Mouse (Mus musculus) right cerebral cortex, postnatal 25 days (tissue): Measurements from ENCODE around the gene Oxnad1.
"Not testable (repeated sequence)": the region's sequence is repeated elsewhere in the genome, so short reads cannot be mapped to it uniquely, and the experiment has no call there.

ENCODE experiments used
- DNase-seq: peaks from one replicate; pipeline ENCODE4 v3.0.0; 2022

Oxnad1 gene

DNA sequence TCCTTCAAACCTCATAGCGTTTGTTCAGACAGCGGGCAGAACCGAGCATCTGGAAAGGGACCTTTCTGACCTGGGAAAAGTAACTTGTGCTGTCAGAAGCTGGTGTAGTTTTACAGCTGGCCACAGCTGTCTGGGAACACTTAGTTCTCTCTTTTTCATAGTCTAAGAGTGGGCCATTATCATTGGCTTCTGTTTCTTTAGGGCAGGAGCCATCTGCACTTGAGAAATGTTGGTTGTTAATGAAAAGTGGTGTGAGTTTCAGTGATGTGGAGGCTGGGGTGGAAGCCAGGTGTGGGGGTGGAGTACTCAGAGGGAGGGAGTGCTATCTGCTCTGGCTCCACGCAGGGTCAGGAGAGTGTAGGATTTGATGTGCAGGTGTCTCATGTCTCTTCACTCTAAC is 6.0 kb downstream of the Oxnad1 start:
- DNase-seq, result no peak

DNA sequence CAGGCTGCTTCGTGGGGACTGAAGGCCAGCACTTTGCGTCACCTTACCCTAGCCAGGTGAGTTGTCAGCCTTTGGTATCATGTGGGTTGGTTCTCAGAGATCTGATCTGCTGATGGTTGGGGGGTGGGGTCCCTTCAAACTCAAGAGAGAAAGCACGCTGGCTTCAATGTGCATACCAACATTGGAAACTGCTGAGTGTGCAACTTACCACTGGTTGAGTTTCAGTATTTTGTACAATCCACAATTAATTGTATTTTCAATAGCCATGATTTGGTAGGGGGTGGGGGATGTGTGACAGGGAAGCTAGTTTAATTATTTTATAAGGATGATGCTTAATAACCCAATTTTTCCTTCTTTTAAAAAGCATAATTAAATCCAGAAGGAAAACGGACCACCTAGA is 6.5 kb downstream of the Oxnad1 start:
- no peak for DNase-seq

DNA sequence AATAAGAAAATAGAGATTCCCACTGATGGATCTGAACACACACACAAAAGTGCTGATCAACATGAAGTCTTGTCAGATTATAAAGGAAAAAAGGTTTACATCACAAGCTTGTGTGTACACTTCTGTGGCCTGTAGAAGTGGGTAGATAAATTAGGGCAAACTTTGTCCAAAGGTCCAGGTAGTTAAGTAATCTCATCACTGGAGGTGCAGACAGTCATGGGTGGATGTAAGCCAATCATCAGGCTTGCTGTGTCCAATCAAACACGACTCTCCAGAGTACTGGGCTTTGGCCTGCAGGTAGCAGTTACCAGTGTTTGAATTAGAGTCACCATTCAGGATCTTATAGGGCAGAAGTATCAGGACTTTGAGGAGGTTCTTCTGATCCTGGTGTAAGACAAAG is 7.8 kb downstream of the Oxnad1 start:
- no peak for DNase-seq

DNA sequence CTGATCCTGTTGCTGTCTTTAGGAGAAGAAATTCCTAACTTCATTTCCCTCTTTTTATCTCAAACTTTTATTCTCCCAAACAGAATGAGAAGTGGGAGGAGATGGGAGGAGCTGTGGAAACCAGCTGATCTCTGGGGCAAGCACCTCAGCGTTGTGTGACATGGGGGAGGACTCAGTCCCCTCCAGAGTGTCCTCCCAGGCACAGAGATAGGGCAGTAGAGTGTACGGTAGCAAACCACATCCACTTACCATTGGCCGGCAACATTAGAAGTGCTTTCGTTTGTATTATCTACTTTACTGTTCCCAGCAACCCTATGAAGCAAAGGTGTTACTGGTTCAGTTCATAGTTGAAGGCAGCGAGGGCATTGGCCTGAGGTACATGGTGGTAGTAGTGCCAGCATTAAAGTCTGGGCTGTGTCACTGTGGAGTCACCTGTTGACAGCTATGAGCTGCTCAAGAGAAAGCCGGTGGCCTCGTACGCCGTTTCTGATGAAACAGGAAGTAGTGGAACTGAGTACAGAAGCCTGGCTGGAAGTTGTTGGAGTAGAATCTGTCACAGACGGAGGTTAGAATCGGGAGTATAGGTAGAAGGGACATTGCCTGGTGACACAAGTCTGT is 8.4 kb downstream of the Oxnad1 start:
- no peak for DNase-seq

DNA sequence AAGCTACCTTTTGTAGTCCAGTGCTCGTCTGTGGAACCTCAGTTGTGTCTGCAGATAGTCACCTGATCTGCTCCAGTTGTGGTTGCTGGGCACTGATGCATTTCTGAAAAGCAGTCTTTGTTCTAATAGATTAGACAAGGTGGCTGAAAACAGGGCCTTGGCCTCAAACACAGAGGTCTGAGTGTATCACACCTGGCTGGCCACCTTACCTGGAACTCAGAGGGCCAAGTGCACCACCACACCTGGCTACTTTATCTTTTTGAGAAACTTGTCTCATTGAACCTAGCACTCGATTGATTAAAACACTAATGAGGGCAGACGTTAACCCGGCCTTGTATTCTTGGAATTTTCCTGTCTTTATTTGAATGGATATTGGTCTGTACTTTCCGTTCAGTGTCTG is 10.5 kb downstream of the Oxnad1 start:
- DNase-seq, result no peak

DNA sequence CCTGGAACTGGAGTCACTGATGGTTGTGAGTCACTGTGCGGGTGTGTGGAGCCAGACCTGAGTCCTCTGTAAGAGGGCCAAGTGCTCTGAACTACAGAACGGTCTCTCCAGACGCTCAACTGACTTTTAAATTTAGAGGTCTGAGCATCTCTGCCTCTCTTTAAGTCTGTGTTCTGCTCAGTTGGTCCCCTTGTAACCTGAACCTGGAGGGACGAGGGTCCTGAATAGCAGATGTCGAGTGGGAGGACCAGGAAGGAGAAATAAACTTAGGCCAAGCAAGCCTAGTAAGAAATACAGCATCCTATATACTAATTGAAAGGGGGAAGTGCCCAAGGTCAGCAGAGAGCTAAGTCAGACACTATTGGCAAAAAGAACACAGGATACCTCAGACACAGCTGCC is 11.6 kb downstream of the Oxnad1 start:
- no peak for DNase-seq

DNA sequence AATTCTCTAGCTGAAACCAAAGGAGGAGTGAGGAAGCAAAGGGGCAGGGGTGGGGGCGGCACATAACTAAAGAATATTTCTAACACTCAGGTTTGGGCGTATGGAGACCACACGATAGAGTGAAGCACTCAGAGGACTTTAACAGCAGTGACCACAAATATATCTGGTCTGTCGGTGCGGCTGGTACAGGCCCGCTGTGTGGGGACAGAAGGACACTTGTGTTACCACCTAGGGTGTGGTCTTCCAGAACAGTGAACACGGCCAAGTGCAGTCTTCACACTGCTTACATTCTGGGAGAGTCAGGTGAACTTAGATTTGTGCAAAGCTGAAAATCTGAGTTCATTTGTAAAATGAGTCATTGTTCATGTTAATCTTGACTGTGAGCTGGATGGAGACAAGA is 12.5 kb downstream of the Oxnad1 start:
- DNase-seq, result no peak

DNA sequence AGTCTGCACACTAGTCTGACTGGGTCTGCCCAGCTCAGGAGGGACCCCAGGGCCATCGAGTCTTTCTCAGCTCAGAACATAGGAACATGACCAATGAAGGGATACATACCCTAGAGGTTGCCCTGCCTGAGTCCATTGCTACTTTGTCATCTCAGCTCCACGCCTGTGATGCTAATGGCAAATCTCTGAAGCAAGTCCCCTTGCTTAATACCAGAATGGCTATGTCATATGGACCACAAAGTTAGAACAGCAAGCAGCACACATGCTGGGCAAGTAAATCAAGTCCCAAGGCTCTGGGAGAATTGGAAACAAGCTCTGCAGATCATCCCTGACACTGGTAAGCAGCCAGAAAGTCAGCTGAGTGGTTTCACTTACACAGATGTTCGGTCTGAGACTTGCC is 13.8 kb downstream of the Oxnad1 start:
- no peak for DNase-seq

DNA sequence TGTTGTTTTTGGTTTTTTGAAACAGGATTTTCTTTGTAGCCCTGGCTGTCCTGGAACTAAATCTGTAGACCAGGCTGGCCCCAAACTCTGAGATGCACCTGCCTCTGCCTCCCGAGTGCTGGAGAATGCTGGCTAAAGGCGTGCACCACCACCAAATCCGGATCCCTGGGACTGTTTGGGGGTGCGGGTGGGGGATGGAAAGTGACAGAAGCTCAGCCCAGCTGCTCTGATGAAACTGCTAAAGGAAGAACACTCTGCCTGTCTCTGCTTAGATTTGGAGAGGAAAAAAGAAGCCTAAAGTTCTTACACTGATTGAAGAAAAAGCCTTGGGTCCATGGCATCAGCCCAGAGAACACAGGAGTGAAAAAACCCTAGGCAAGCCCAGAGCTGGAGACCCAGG is 18.4 kb downstream of the Oxnad1 start:
- DNase-seq, result no peak

DNA sequence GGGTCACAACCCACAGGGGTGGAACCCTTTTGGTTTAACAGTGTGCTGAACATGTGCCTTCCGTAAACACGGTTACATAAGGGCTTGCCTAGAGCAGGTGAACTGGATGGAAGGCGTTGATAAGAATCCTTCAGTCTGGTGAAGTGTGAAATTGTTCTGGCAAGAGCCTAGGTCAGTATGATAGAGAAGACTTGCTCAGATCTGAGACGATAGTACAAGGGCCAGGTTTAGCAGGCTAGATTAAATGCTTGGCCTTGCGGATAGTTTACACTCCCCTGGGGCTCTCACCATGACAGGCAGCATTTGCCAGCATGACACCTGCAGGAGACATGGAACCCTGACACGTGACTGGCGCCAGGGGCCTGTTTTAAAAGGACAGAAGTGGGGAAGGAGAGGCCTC is 20.5 kb downstream of the Oxnad1 start:
- no peak for DNase-seq

DNA sequence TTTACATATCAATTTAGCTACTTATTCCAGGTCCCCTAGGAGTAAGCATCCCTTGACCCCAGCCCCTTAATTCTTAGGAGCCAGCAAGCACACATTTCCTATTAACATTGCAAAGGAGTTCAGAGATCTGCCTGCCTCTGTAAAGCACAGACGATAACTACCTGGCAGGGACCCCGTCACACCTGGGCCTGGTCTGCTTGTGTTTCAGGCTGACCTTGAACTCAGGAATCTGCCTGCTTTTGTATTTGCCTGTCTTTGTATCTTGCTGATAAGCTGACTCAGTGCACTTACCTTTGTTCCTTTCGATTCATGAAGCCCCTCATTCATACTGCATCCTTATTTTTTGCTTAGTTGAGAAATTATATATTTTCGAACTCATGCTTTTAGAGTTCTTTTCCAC is 21.7 kb downstream of the Oxnad1 start:
- DNase-seq, result no peak

DNA sequence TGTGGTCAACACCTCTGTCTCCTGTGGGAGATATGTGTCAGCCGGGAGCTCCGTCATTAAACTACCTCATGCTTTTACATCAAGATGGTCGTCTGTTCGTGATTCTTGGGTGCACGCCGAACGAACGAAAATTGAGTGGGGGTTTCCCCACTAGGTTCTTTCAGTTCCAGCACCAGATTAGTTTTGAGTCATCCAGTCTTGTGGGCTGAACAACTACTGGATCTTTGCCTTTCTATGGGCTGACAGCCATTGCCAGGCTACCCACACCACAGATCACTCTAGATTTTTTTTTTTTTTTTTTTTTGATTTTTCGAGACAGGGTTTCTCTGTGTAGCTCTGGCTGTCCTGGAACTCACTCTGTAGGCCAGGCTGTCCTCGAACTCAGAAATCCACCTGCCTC is 26.9 kb downstream of the Oxnad1 start:
- not testable (repeated sequence) for DNase-seq

DNA sequence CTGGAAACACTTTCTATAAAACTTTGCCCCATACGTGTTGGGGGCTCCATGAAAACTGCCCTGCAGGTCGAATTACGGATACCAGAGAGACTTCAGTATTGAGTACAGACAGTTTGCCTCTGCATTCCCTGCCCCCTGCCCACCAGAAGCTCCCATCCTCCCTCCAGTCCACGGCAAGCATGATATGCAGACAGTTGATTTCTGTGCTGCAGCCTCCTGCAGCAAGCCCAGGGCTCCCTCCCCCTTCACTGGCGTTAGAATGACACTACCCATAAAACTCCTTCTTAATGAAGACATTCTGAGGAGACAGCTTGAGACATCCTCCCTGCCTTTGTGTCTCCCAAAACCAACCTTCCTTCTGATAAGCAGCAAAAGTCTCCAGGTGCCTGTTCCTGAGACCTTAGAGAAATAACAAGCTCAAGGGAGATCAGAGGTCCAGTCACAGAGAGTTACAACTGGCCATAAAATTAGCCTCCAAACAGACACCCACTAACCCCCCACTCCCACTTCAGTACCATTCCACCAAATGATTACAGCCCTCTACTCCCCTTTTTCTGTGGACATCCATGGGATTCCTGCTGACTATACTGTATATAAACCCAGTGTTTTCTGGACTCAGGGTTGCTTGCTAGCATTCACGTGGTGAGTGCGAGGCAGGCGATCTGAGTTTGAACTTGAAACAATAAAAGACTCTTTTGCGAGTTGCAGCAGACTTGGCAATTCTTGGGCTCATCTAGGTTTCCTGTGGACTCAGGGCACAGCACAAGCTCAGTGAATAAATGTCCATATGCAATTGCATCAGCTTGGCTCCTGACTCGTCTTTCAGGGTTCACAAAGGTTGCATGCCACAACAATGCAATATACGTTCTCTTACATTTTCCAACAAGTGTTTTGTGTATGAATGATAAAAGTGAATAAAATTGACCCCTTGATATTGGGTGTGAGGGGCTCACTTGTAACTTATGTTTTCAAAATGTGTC is 36.1 kb downstream of the Oxnad1 start:
- DNase-seq, result no peak

DNA sequence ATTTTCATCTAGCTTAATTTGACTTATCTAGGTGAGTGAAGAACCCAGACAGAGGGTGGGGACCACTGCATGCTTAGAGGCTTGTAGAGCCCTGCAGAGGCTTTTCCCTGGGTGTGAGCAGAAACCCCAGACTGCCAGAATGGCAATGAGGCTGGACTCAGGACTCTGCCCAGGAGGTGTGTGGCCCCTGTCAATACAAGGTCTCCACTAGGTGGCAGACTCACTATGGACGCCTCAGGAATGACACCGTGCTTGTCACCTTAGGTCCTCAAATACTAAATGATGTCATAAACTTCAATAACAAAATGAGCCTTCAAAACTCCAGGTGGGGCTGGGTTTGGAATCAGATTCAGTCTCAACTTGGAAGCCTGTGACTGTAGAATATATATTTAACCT is 36.7 kb downstream of the Oxnad1 start:
- no peak for DNase-seq

DNA sequence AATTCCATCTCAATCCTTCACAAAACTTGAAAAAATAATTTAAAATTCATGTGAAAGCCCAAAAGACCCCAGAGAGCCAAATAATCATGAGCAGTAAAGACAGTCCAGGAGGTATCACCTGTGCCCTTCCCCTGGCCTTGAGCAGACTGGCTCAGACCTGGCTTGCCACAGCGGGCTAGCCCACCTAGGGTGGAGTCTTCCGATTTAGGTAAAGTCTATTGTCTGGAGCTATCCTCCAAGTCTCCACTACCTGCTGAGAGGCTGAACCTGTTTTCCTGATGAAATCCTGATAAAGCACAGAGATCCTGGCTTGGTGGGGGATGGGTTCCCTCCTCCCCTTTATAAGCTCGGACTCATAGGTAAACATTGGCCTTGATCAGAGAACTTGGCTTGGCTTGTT is 39.1 kb downstream of the Oxnad1 start:
- no peak for DNase-seq

DNA sequence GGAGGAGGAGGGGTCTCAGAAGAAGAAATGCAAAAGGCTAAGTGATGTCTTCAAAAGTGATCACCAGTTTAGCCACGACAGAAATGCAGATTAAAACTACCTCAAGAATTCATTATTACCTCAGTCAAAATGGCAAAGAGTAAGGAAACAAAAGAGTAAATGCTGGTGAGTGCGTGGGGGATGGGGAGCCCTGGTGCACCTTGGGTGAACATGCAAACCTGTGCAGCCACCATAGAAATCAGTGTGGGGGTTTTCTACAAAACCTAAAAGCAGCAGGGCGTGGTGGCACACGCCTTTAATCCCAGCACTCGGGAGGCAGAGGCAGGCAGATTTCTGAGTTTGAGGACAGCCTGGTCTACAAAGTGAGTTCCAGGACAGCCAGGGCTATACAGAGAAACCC is 40.1 kb downstream of the Oxnad1 start:
- not testable (repeated sequence) for DNase-seq

DNA sequence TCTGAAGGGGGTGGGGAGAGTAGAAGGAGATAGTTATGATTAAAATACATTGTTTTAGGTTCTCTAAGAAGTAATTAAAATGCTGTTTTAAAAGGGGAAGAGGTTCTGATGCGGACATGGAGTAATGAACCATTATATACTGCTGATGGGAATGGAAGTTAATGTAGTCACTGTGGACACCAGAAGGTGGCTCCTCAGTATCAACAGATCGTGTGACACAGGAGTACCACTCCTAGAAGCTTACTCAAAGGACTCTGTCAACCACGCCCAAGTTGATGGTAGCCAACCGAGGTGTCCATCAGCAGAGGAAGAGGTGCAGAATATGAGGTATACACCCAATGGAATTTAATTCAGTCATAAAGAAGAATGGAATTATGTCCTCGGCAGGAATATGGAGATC is 43.2 kb downstream of the Oxnad1 start:
- DNase-seq, result no peak

DNA sequence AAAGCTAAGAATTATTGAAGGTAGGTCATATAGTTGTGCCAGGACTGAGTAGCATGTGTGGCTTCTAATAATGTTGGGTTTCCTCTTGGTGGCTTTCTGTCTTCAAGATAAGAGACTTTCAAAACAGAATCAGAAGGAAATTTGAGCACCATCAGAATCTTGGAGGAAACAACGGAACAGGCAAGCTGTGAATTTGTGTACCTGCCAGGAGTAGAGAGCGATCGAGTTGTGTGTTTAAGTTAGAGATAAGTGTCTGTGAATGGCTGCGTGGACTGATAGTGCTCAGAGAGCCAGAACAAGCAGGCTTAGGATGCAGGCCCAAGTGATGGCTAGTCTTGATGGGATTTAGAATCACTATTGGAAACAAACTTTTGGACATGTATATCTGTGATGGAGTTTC is 46.7 kb downstream of the Oxnad1 start:
- DNase-seq, result no peak

DNA sequence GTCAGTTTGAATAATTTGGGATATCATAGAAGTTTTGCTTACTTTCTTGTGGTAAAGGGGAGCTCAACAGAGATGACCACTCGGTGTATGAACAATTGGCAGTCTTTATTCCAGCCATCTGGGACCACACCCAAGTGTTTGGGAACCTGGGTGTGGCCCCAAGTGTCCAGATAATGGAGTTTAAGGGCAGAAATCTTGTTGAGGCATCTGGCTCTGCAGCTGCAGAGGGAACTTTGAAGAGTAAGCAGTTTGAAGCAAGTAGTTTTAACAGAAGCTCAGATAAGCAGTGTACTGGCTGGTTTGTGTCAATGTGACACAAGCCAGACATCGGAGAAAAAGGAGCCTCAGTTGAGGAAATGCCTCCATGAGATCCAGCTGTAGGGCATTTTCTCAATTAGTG is 49.1 kb downstream of the Oxnad1 start:
- no peak for DNase-seq

DNA sequence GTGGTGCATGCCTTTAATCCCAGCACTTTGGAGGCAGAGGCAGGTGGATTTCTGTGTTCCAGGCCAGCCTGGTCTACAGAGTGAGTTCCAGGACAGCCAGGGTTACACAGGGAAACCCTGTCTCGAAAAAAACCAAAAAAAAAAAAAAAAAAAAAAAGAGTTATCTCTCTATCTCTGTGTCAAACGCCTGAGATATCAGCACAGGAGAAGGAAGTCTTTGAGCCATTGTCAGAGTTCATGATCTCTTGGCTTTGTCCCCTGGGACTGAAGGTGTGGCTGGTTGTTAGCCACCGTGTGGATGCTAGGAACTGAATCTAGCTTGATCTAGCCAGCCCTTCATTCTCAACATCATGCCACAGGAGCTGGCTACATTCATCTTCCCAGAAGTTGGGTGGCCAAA is 51.3 kb downstream of the Oxnad1 start:
- DNase-seq, result not testable (repeated sequence)

DNA sequence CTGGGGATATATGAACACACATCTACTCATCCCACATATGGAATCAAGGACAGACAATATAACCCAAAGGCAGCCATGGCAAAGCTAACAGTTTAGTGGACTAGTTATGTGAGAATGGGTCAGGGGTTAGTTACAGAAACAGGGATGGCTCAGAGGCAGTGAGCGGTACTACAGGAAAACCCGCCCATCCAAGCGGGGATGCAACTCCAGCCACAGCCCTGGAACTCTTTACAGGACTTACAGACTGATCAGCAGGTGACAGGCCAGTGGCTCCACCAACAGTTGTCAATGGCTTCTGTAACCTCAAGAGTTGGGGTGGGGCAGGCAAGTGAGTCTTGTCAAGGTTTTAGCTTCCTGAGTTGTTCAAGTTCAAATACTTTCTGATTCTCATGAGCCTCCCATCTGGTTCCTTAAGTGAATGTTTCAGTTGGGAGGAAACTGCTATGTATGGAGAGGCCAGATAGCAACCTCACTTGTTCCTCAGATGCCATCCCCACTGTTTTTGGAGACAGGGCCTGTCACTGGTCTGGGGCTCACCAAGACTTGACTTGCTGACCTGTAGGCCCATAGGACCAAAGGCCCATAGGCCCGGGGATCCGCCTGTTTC is 55.3 kb downstream of the Oxnad1 start:
- DNase-seq, result no peak

DNA sequence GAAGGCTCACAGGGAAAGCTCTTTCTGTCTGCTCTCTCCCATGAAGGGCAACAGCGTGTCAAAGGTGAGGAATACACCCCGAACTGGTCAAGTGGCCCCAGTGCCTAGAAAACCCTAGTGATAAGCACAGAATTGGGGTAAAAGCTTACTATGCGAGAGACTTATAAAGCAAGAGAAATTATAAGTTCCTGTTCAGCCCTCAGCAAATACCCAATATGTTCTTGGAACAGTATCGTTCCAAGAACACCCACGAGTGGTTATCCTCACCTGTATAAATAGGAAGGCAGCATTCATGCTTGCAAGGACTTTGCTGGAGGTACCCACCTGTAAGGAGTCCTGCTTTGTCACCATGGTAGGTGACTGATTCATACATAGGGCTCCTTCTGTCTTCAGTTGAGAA is 56.5 kb downstream of the Oxnad1 start, which contains the start of gene Msmb:
TSS of gene Msmb (plus strand) at position 301 of the 400 bp plus-strand sequence.
- no peak for DNase-seq

DNA sequence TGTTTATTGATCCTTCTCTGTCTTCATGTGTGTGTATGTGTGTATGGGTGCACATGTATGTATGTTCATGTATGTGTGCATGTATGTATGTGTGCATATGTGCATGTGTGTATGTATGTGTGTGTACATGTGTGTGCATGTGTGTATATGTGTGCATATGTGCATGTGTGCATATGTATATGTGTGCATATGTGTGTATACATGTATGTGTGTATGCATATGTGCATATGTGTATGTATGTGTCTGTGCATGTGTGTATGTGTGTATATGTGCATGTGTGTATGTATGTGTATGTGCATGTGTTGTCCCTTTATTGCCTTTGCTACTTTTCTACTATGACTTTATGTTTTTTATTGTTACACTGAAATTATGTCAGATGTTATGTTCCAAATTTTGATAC is 59.6 kb downstream of the Oxnad1 start:
- no peak for DNase-seq

DNA sequence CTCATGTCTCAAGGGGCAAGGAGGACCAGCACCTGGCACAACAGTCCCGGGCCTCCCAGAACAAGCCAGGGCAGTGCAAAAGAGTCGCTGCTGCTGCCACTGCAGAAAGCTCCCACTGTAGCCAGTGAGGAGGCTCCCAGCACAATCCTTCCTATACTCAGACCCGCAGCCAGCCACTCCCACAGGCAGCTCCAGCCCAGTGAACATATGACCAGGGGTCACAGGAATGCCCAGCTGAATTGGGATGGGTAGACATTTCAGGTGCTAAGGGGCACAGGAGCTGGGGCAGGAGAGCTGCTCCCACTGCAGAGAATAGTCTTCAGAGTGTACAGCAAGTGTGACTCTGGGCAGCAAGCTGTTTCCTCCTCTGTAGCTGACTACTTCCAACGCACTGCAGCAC is 60.2 kb downstream of the Oxnad1 start:
- no peak for DNase-seq
